Mouse (Mus musculus) myocyte (in vitro differentiated cells): ENCODE measurements around the gene Itpr1.

Experiments
- CEBPB ChIP-seq: IDR thresholded peaks from 2 replicates; pipeline ENCODE4 v1.6.1; 2011; ENCODE audit warnings: mild to moderate bottlenecking, moderate library complexity; ENCODE audit not compliant: poor library complexity, insufficient read depth, severe bottlenecking
- E2F4 ChIP-seq: IDR thresholded peaks from one replicate; pipeline ENCODE4 v1.6.1; 2011; ENCODE audit warnings: mild to moderate bottlenecking, control low read depth, moderate library complexity; ENCODE audit not compliant: insufficient read depth
- MAX ChIP-seq: IDR thresholded peaks from one replicate; pipeline ENCODE4 v1.6.1; 2011; ENCODE audit warnings: low read depth, mild to moderate bottlenecking, control low read depth
- MYOD1 ChIP-seq, 3 experiments: IDR thresholded peaks; one replicate each; pipeline ENCODE4 v1.6.1; 2011; ENCODE audit warnings: control low read depth in 2 of 3, low read depth in 2 of 3, mild to moderate bottlenecking in 2 of 3, moderate library complexity in 1 of 3; ENCODE audit not compliant: insufficient read length in 2 of 3, control insufficient read depth in 1 of 3
- MYOG ChIP-seq, 3 experiments: IDR thresholded peaks; one replicate each; pipeline ENCODE4 v1.6.1; 2011; ENCODE audit warnings: control low read depth in 2 of 3, low read depth in 2 of 3, mild to moderate bottlenecking in 2 of 3; ENCODE audit not compliant: insufficient read length in 2 of 3, control insufficient read depth in 1 of 3, insufficient read depth in 1 of 3
- POLR2A ChIP-seq: IDR thresholded peaks from one replicate; pipeline ENCODE4 v1.6.1; 2011; ENCODE audit warnings: low read depth, mild to moderate bottlenecking, control low read depth, moderate library complexity; ENCODE audit not compliant: insufficient read length
- POLR2AphosphoS2 ChIP-seq: IDR thresholded peaks from one replicate; pipeline ENCODE4 v1.6.1; 2011; ENCODE audit warnings: low read depth, control low read depth; ENCODE audit not compliant: insufficient read length
- REST ChIP-seq: IDR thresholded peaks from one replicate; pipeline ENCODE4 v1.6.1; 2011; ENCODE audit warnings: mild to moderate bottlenecking, control low read depth, moderate library complexity; ENCODE audit not compliant: insufficient read depth, insufficient read length
- SRF ChIP-seq: IDR thresholded peaks from one replicate; pipeline ENCODE4 v1.6.1; 2011; ENCODE audit warnings: low read depth; ENCODE audit not compliant: control insufficient read depth, insufficient read length
- TCF12 ChIP-seq: IDR thresholded peaks from one replicate; pipeline ENCODE4 v1.6.1; 2011; ENCODE audit warnings: mild to moderate bottlenecking, control low read depth; ENCODE audit not compliant: poor library complexity, insufficient read depth, severe bottlenecking
- TCF3 ChIP-seq: IDR thresholded peaks from one replicate; pipeline ENCODE4 v1.6.1; 2011; ENCODE audit warnings: low read depth, control low read depth; ENCODE audit not compliant: insufficient read length
- USF1 ChIP-seq: IDR thresholded peaks from one replicate; pipeline ENCODE4 v1.6.1; 2011; ENCODE audit warnings: low read depth, mild to moderate bottlenecking, control low read depth, moderate library complexity

DNA sequence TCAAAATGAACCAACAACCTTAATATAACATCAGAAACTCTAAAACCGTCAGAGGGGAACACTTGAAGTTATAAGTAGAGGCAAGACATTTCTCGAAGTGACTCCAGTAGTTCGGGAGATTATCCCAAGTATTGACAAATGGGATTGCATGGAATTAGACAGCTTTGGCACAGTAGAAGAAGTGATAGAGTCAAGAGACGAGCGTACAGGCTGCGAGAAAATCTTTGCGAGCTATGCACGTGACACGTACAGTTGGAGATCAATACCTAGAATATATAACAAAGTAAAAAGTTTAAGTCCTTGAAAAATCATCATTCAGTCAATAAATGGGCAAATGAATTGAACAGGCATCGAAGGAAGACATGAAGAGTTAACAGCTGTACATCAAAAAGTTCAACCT lies 112.5 kb downstream of the Itpr1 start:
- TF ChIP-seq TCF12 (no peak), USF1 (no peak), POLR2A (no peak), POLR2AphosphoS2 (no peak), E2F4 (no peak), MAX (no peak), MYOD1 (IDR thresholded peaks at IDR 0.05; ENCODE audit: control insufficient read depth in 1 of 3, insufficient read length in 2 of 3, low read depth in 2 of 3) (no peak), MYOG (IDR thresholded peaks at IDR 0.05; ENCODE audit: control insufficient read depth in 1 of 3, insufficient read depth in 1 of 3, insufficient read length in 2 of 3, low read depth in 2 of 3) (no peak), CEBPB (no peak), TCF3 (no peak), SRF (no peak), REST (no peak)
